Mouse (Mus musculus) embryonic fibroblast, embryonic 13.5 days (primary cell): ENCODE measurements around the gene Erich2.

Experiments used
- CTCF ChIP-seq: IDR thresholded peaks from 2 replicates; pipeline ENCODE4 v1.5.1; 2011; ENCODE audit warnings: mild to moderate bottlenecking, control low read depth, low read length, moderate library complexity, borderline replicate concordance; ENCODE audit not compliant: insufficient read depth
- POLR2A ChIP-seq: IDR thresholded peaks from 2 replicates; pipeline ENCODE4 v1.6.1; 2011; ENCODE audit warnings: low read depth, mild to moderate bottlenecking, control low read depth, low read length, moderate library complexity

DNA sequence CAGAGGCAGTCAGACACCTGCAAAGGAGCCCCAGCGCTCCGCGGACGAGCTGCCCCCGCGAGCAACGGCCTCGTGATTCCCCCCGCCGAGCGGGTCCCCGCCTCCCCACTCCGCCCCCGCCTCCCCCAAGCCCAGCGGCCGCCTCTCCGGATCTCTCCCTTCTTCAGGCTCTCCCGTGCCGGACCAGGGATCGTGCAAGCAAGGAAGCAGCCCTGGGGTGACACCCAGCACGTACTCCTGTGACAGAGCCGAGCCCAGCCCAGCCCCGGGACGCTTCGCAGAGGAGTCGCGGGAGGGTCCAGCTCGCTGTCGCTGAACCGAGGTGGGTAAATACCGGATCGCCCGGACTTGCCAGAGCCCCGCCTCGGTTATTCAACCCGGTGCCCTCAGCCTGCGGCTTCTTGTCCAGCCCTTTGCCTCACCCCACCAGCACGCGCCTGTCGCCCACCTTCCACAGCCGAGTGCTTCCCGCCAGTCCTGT lies 53.4 kb downstream of the Erich2 start:
- TF ChIP-seq CTCF (no peak), POLR2A (no peak)
